Mouse (Mus musculus) intestine, embryonic 16.5 days (tissue): Measurements from ENCODE around the gene Acvrl1. TPM values are rescaled to one million over a fixed set of nuclear protein-coding genes. Genes with fewer than 3 reads are reported as not detected.

Experiments used
- ATAC-seq: fragments of 200-750 bp; cut with Nextera tagmentation; 2 replicates; pipeline ENCODE4 v1.8.0; 2017; ENCODE audit warnings: moderate TSS enrichment, moderate library complexity
- H3K27ac ChIP-seq: fragments of 300-500 bp; sonication (generic); 2 replicates; pipeline ENCODE4 v1.5.1; 2014; ENCODE audit warnings: mild to moderate bottlenecking, low read length
- H3K27me3 ChIP-seq: fragments of 300-500 bp; sonication (generic); replicated peaks from 2 replicates; pipeline ENCODE4 v1.6.1; 2014; ENCODE audit warnings: low read length, control low read depth, mixed read lengths; ENCODE audit not compliant: control insufficient read depth, insufficient read depth
- H3K36me3 ChIP-seq: fragments of 300-500 bp; sonication (generic); 2 replicates; pipeline ENCODE4 v1.6.1; 2014; ENCODE audit warnings: low read length, control low read depth; ENCODE audit not compliant: control insufficient read depth, insufficient read depth
- H3K4me1 ChIP-seq: fragments of 300-500 bp; sonication (generic); 2 replicates; pipeline ENCODE4 v1.6.1; 2014; ENCODE audit warnings: low read length, control low read depth, mixed read lengths; ENCODE audit not compliant: control insufficient read depth, insufficient read depth
- H3K4me2 ChIP-seq: fragments of 300-500 bp; sonication (generic); 2 replicates; pipeline ENCODE4 v1.6.1; 2014; ENCODE audit warnings: low read depth, low read length, control low read depth
- H3K4me3 ChIP-seq: fragments of 300-500 bp; sonication (generic); 2 replicates; pipeline ENCODE4 v1.5.1; 2014; ENCODE audit warnings: mild to moderate bottlenecking, low read length
- H3K9ac ChIP-seq: fragments of 300-500 bp; sonication (generic); 2 replicates; pipeline ENCODE4 v1.6.1; 2014; ENCODE audit warnings: low read depth, low read length
- H3K9me3 ChIP-seq: fragments of 300-500 bp; sonication (generic); 2 replicates; pipeline ENCODE4 v1.6.1; 2016; ENCODE audit warnings: low read length, control low read depth; ENCODE audit not compliant: control insufficient read depth
- WGBS: fragments of 180-500 bp; shearing (Covaris S2); extraction: QIAGEN DNeasy Blood & Tissue Kit; methylation state at CpG from one replicate; pipeline ENCODE4 v1.1.7; 2014; 5-methylcytosine and 5-hydroxymethylcytosine counted together
- polyA plus RNA-seq: library from polyadenylated mRNA; unstranded; fragments of >200 nt; fragmentation: Nextera tagmentation; extraction: Ambion mirVana; gene quantifications from 2 replicates; pipeline ENCODE4 v1.2.1, GENCODE M21; 2015

Acvrl1 gene
- polyA plus RNA-seq, 1 experiment from 2014 or later, result 31.9 TPM

GRCm38 (mm10) chr15:101169910-101170309 is 41.6 kb downstream of the Acvrl1 start:
- Histone ChIP-seq H3K4me3 (no peak overlapping the region), H3K4me1 (peaks cover 18% of the 10 kb centered on the region), H3K36me3 (no peaks in the 10 kb centered on the region), H3K9ac (no peak overlapping the region), H3K27ac (no peak overlapping the region), H3K27me3 (no peaks in the 10 kb centered on the region), H3K9me3 (no peaks in the 10 kb centered on the region), H3K4me2 (no peak overlapping the region)
- ATAC-seq, result no peak
- 87% methylated on average over 5 of the region's 5 CpGs for WGBS

GRCm38 (mm10) chr15:101170413-101170980 is 42.2 kb downstream of the Acvrl1 start:
- Histone ChIP-seq H3K27ac (no peak overlapping the region), H3K4me2 (no peak overlapping the region), H3K36me3 (no peaks in the 10 kb centered on the region), H3K4me3 (no peak overlapping the region), H3K27me3 (no peaks in the 10 kb centered on the region), H3K9me3 (no peaks in the 10 kb centered on the region), H3K9ac (no peak overlapping the region), H3K4me1 (peaks cover 15% of the 10 kb centered on the region)
- no peak for ATAC-seq
- 83% methylated on average over 10 of the region's 10 CpGs for WGBS

GRCm38 (mm10) chr15:101171272-101171671 is 43.0 kb downstream of the Acvrl1 start:
- H3K9ac ChIP-seq, result no peak overlapping the region
- no peaks in the 10 kb centered on the region for H3K9me3 ChIP-seq
- no peaks in the 10 kb centered on the region for H3K27me3 ChIP-seq
- ATAC-seq, result no peak
- no peaks in the 10 kb centered on the region for H3K36me3 ChIP-seq
- no peak overlapping the region for H3K27ac ChIP-seq
- H3K4me3 ChIP-seq, result no peak overlapping the region
- 77% methylated on average over 4 of the region's 4 CpGs for WGBS
- peaks cover 17% of the 10 kb centered on the region for H3K4me1 ChIP-seq
- H3K4me2 ChIP-seq, result no peak overlapping the region

- no peak overlapping the region for H3K4me2 ChIP-seq
- no peak overlapping the region for H3K9ac ChIP-seq
- H3K27me3 ChIP-seq, result no peaks in the 10 kb centered on the region
- H3K36me3 ChIP-seq, result no peaks in the 10 kb centered on the region
- ATAC-seq, result no peak
- no peak overlapping the region for H3K27ac ChIP-seq
- peaks cover 20% of the 10 kb centered on the region for H3K4me1 ChIP-seq
- WGBS, result 74% methylated on average over 2 of the region's 2 CpGs
- H3K4me3 ChIP-seq, result no peak overlapping the region
- no peaks in the 10 kb centered on the region for H3K9me3 ChIP-seq
Observed at GRCm38 (mm10) chr15:101172016-101172415, 43.7 kb downstream of the Acvrl1 start.

GRCm38 (mm10) chr15:101173421-101174211 is 45.3 kb downstream of the Acvrl1 start, which contains the start of gene Acvr1b:
Gene Acvr1b, plus strand, starts transcription at chr15:101174067.
- Histone ChIP-seq H3K4me2 (peak within 1 kb of the TSS; percentile 88), H3K4me3 (peak within 1 kb of the TSS; percentile 87), H3K9me3 (no peaks in the 10 kb centered on the region), H3K27ac (peak within 1 kb of the TSS; percentile 94), H3K27me3 (no peaks in the 10 kb centered on the region), H3K36me3 (no peaks in the 10 kb centered on the region), H3K4me1 (peaks cover 25% of the 10 kb centered on the region), H3K9ac (peak within 1 kb of the TSS; percentile 99)
- ATAC-seq, result peak; percentile 83
- under 1% methylated on average over 53 of the region's 87 CpGs for WGBS

- 2% methylated on average over 29 of the region's 46 CpGs for WGBS
- ATAC-seq, result peak; percentile 24
Observed at GRCm38 (mm10) chr15:101174294-101175130, 46.2 kb downstream of the Acvrl1 start.

GRCm38 (mm10) chr15:101175131-101175460 is 46.8 kb downstream of the Acvrl1 start:
- Histone ChIP-seq H3K9ac (peak overlapping the region; percentile 99), H3K9me3 (no peaks in the 10 kb centered on the region), H3K4me3 (peak overlapping the region; percentile 87), H3K27ac (peak overlapping the region; percentile 94), H3K4me2 (peak overlapping the region; percentile 88), H3K4me1 (peaks cover 38% of the 10 kb centered on the region), H3K36me3 (no peaks in the 10 kb centered on the region), H3K27me3 (no peaks in the 10 kb centered on the region)
- ATAC-seq, result no peak
- WGBS, result 6% methylated on average over 5 of the region's 5 CpGs

More at GRCm38 (mm10) chr15:101174294-101175130, 46.2 kb downstream of the Acvrl1 start:
- no peaks in the 10 kb centered on the region for H3K36me3 ChIP-seq
- H3K27me3 ChIP-seq, result no peaks in the 10 kb centered on the region
- no peaks in the 10 kb centered on the region for H3K9me3 ChIP-seq
- H3K4me1 ChIP-seq, result peaks cover 32% of the 10 kb centered on the region
- H3K4me2 ChIP-seq, result peak overlapping the region; percentile 88
- H3K27ac ChIP-seq, result peak overlapping the region; percentile 94
- peak overlapping the region; percentile 99 for H3K9ac ChIP-seq
- peak overlapping the region; percentile 87 for H3K4me3 ChIP-seq

- WGBS, result 19% methylated on average over 17 of the region's 17 CpGs
- H3K27ac ChIP-seq, result peak overlapping the region; percentile 94
- peaks cover 44% of the 10 kb centered on the region for H3K4me1 ChIP-seq
- ATAC-seq, result no peak
- no peaks in the 10 kb centered on the region for H3K9me3 ChIP-seq
- H3K4me2 ChIP-seq, result peak overlapping the region; percentile 88
- H3K27me3 ChIP-seq, result no peaks in the 10 kb centered on the region
- H3K36me3 ChIP-seq, result no peaks in the 10 kb centered on the region
- H3K4me3 ChIP-seq, result peak overlapping the region; percentile 87
- peak overlapping the region; percentile 99 for H3K9ac ChIP-seq
Observed at GRCm38 (mm10) chr15:101175613-101176283, 47.4 kb downstream of the Acvrl1 start.

- peak overlapping the region; percentile 94 for H3K27ac ChIP-seq
- peak overlapping the region; percentile 87 for H3K4me3 ChIP-seq
- no peak for ATAC-seq
- H3K9ac ChIP-seq, result peak overlapping the region; percentile 99
- H3K4me1 ChIP-seq, result peaks cover 49% of the 10 kb centered on the region
- H3K27me3 ChIP-seq, result no peaks in the 10 kb centered on the region
- no peaks in the 10 kb centered on the region for H3K9me3 ChIP-seq
- peak overlapping the region; percentile 88 for H3K4me2 ChIP-seq
- WGBS, result 38% methylated on average over 3 of the region's 3 CpGs
- no peaks in the 10 kb centered on the region for H3K36me3 ChIP-seq
Observed at GRCm38 (mm10) chr15:101176284-101176680, 48.0 kb downstream of the Acvrl1 start.
